14 mouse cellular contexts compared by ENCODE assay signal in the genomic region with DNA sequence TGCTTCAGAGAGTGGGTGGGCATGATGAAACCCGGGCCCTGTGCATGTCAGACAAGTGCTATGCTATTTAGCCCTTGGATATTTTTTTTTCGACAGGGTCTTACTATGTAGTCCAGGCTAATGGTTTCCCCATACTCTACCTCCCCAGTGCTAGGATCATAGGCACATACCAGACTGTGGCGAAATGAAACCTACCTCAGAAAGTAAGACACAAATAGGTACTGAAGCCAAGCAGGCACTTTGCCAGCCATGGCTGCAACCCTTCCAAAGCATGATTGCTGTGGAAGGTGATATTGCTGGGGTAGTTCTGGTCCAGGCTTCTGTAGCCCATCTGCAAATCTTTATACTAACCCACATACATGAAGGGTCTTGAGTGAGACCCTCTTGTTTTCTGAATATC.
A peak's percentile ranks its signal among the peaks of the same experiment; 100 is the strongest.
DNase-seq lines count a peak whose midpoint lies in the region; ATAC-seq and TF ChIP-seq lines count a peak whose summit lies in the region.
"Had no signal": no experiment of that assay in that cellular context is flagged by ENCODE, and none has a peak within 500 bp of the region (broad histone marks: within the 10 kb centered on the region; RNA-seq: fewer than 3 reads in every experiment).

No protein-coding gene starts in this region.

- peaks cover 55% of the 10 kb centered on the region for H3K4me1 ChIP-seq in kidney, embryonic 16.5 days (ENCODE audit: insufficient read depth, low read length)
- peaks cover 13% of the 10 kb centered on the region for H3K4me1 ChIP-seq in embryonic fibroblast, embryonic 13.5 days (ENCODE audit: control insufficient read depth, insufficient read depth, low read length)
- peaks cover 38% of the 10 kb centered on the region for H3K4me1 ChIP-seq in stomach, embryonic 14.5 days (ENCODE audit: control insufficient read depth, insufficient read depth, low read length)
- H3K4me1 ChIP-seq: liver, embryonic 13.5 days had no signal

- no peak overlapping the region for H3K9ac ChIP-seq in kidney, embryonic 16.5 days (replicated peaks; ENCODE audit: low read length)
- H3K9ac ChIP-seq in stomach, embryonic 14.5 days (replicated peaks; ENCODE audit: low read depth, low read length) = no peak overlapping the region
- H3K9ac ChIP-seq: liver, embryonic 13.5 days had no signal

- H3K4me2 ChIP-seq in kidney, embryonic 16.5 days (replicated peaks; ENCODE audit: low read depth, low read length) = no peak overlapping the region
- no peak overlapping the region for H3K4me2 ChIP-seq in stomach, embryonic 14.5 days (replicated peaks; ENCODE audit: low read depth, low read length)
- H3K4me2 ChIP-seq: liver, embryonic 13.5 days had no signal

- H3K4me3 ChIP-seq in kidney, embryonic 16.5 days (ENCODE audit: low read length) = no peak overlapping the region
- H3K4me3 ChIP-seq in embryonic fibroblast, embryonic 13.5 days (ENCODE audit: insufficient read depth, low read length) = no peak overlapping the region
- no peak overlapping the region for H3K4me3 ChIP-seq in stomach, embryonic 14.5 days (ENCODE audit: low read depth, low read length)
- H3K4me3 ChIP-seq: liver, embryonic 13.5 days had no signal

- no peak for TF ChIP-seq CTCF in embryonic fibroblast, embryonic 13.5 days (IDR thresholded peaks at IDR 0.05; ENCODE audit: borderline replicate concordance, insufficient read depth, low read length)

- H3K36me3 ChIP-seq in kidney, embryonic 16.5 days (ENCODE audit: insufficient read depth, low read length) = no peaks in the 10 kb centered on the region
- H3K36me3 ChIP-seq in stomach, embryonic 14.5 days (ENCODE audit: control insufficient read depth, insufficient read depth, low read length) = no peaks in the 10 kb centered on the region
- H3K36me3 ChIP-seq: G1E; liver, embryonic 13.5 days had no signal

- H3K9me3 ChIP-seq in kidney, embryonic 16.5 days (ENCODE audit: low read length) = no peaks in the 10 kb centered on the region
- H3K9me3 ChIP-seq in stomach, embryonic 14.5 days (ENCODE audit: control insufficient read depth, low read depth, low read length) = no peaks in the 10 kb centered on the region
- H3K9me3 ChIP-seq: liver, embryonic 13.5 days had no signal

- H3K27ac ChIP-seq in kidney, embryonic 16.5 days (ENCODE audit: low read length) = peak overlapping the region; percentile 51; the same call in 1 of the 2 replicates
- H3K27ac ChIP-seq in embryonic fibroblast, embryonic 13.5 days (ENCODE audit: insufficient read depth, low read length) = peak overlapping the region; percentile 67; the same call in 1 of the 2 replicates
- peak overlapping the region; percentile 89 for H3K27ac ChIP-seq in stomach, embryonic 14.5 days (ENCODE audit: low read length)
- H3K27ac ChIP-seq: liver, embryonic 13.5 days; macrophage had no signal

- DNase-seq in cerebellum, postnatal 36 days = peak; percentile 48 to 51
- DNase-seq in kidney, postnatal 14 days = no peak
- DNase-seq in spleen, adult 18-20 months = no peak
- no peak for DNase-seq in frontal cortex, adult 2 months (ENCODE audit: extremely low spot score in 1 of 2, low spot score in 1 of 2)
- DNase-seq: liver, embryonic 13.5 days; right cerebral cortex, postnatal 25 days; thymus, adult 18-20 months had no signal

- TF ChIP-seq POLR2A in embryonic fibroblast, embryonic 13.5 days (IDR thresholded peaks at IDR 0.05; ENCODE audit: low read depth, low read length) = no peak

- ATAC-seq in cerebellum, adult (ENCODE audit: insufficient number of reproducible peaks, low FRiP score, low TSS enrichment) = no peak
- ATAC-seq in kidney, embryonic 16.5 days (ENCODE audit: low FRiP score, low TSS enrichment) = no peak
- no peak for ATAC-seq in stomach, embryonic 14.5 days (ENCODE audit: insufficient number of reproducible peaks, insufficient read depth, low FRiP score, low read depth)
- ATAC-seq: inflammation-experienced regulatory T-cells, adult 6 months had no signal

- 87% methylated on average over 3 of the region's 3 CpGs for WGBS in kidney, embryonic 16.5 days
- 79% methylated on average over 3 of the region's 3 CpGs for WGBS in stomach, embryonic 14.5 days

- H3K27me3 ChIP-seq in kidney, embryonic 16.5 days (ENCODE audit: insufficient read depth, low read length) = no peaks in the 10 kb centered on the region
- H3K27me3 ChIP-seq in stomach, embryonic 14.5 days (ENCODE audit: control insufficient read depth, insufficient read depth, low read length) = no peaks in the 10 kb centered on the region
- H3K27me3 ChIP-seq: liver, embryonic 13.5 days had no signal

Comparison
In these comparisons a context has a peak if more than half of its experiments do, and no peak if none do; other contexts are left out.
1. DNase-seq: peak in cerebellum, postnatal 36 days (2 of 2); none in kidney, postnatal 14 days (single experiment), spleen, adult 18-20 months (0 of 2) and frontal cortex, adult 2 months (0 of 2).
2. Peak in every context shown above with its lines, with median percentiles within 50 percentile points of each other: H3K27ac ChIP-seq.